Mouse (Mus musculus): ENCODE measurements around the gene Aff3.

Aff3 gene

DNA sequence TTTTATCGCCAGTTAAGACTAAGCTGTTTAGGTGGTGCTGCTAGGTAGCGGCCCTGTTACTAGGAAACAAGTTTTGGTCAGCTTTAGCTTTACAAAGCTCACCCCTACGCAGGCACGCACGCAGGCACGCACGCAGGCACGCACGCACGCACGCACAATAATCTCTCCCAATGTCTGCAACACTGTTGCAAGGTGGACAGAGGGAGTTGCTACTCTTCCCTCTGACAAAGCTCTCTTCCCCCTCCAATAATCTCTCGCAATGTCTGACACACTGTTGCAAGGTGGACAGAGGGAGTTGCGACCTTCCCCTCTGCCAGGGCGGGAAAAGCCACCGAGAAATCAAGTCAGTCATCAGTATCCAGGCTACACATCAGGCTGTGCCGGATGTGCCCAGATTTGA lies 425.2 kb downstream of the Aff3 start:
- CTCF ChIA-PET: interaction anchor here (0.5 kb wide), 1 partner anchor 438 kb away, joined by 3 read pairs; no protein-coding TSS in a partner anchor

DNA sequence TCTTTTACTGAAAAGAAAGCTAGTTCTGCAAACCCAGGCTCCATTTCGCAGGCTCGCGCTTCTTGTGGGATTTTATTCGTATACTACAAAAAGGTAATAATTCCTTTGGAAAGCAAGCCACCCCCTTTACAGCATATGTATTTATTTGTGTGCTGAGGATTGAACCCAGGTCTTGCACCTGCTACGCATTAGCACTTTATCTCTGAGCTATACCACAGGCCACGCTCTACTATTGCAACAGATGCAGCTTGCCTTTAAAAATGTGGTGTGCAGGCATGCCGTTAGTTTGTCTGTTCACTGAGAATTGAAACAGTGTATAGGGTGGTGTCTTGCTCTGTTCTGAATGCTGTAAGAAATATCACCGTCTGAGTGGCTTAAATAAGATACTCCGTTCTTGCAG lies 426.9 kb downstream of the Aff3 start:
- CTCF ChIA-PET: no interaction called here

DNA sequence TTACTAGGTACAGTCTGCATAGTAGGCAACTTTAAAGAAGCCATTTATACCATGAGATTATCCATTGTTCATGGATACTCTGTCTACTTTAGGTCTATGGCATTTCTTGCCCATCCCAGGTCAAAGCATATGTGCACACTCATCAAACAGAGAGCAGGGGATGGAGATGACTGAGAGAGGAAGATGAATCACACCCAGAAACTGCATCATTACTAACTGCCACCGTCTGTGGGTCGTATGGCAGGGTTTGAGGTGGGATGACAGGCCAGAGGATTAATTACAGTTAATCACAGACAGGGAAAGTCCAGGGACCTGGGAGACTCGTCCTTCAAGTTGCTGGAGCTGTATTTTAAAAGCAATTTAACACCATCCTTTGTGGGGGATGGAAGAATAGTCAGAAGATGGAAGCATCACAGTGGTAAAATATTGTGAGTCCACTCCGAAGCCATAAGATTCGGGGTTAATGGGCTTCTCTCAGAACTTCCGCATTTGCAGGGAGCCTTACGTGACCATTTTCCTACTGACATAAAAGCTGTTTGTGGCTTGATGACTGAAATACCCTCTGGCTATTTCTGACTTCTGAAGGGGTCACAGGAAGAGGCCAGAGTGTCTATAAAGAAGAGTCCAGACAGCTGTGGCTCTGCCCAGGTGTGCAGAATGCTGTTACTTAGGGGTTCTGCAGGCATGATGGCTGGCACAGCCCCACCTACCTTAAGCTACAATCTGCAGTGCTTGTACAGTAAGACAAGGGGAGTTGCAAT lies 427.5 kb downstream of the Aff3 start:
- CTCF ChIA-PET: no interaction called here

DNA sequence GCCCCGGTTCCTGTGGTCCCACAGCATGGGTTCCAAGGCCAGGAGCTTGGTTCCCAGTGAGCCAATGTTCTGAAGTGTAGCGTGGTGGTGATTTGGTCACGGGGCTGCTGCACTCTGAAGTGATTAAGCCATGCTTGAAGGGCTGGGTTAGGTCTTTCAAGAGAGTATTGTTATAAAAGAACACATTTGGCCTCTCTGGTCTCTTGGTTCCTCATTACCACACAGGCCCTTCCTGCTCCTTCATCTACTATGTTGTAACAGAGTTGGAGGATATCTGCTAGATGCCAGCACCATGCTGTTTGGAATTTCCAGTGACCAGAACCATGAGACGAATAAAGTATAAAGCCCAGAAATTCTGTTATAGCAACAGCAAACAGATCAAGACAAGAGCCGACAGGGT lies 431.6 kb downstream of the Aff3 start:
- CTCF ChIA-PET: no interaction called here

DNA sequence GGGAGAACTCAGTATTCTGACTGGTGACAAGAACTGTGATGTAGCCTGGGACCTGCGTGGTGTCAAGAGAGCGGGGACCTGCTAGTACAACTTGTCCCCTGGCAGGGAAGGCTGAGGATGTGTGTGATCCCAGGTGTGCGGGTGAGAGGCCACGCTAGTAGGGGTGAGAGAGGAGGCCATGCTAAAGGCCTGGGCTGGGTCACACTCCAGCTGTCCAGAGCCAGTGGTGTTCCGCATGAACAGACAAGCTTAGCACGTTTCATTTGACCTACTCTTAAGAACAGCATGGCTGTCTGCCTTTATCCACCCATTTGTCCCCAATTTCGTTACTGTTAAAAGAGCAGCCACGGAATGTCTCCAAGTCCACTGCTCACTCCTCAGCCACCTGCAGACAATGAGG lies 434.7 kb downstream of the Aff3 start:
- CTCF ChIA-PET: no interaction called here

DNA sequence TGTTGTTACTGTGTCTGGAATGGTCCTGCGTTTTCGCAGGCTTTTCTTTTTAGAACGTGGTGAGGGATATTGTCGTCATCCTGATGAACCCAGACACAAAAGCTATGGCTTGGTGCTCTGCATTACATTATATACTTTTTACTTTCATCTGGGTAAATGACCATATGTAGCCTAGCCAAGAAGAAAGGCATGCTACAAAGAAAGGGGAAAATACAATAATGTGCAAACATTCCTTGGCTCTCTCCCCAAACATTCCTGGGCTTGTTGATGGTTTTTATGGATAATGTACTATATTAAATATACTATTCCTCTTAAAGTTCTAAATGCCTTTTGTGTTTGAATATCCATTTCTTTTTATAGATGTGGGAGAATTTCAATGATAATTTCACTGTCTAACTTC lies 435.9 kb downstream of the Aff3 start:
- CTCF ChIA-PET: no interaction called here

DNA sequence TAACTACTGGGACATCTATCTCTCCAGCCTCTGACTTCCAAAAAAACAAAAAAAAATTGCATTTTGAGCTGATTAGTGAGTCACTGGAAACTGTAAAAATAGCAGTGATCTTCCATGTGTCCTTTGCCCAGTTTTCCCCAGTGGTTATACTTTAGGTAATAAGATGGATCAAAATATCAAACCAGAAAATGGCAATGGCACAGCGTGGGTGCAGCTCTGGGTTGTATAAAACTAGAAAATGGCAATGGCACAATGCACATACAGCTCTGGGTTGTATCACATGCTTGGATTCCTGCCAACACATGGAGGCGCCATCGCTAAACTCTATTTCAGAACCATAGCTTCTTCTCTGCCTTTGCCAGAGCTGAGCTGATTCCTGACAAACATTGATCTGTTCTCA lies 439.6 kb downstream of the Aff3 start:
- CTCF ChIA-PET: no interaction called here

DNA sequence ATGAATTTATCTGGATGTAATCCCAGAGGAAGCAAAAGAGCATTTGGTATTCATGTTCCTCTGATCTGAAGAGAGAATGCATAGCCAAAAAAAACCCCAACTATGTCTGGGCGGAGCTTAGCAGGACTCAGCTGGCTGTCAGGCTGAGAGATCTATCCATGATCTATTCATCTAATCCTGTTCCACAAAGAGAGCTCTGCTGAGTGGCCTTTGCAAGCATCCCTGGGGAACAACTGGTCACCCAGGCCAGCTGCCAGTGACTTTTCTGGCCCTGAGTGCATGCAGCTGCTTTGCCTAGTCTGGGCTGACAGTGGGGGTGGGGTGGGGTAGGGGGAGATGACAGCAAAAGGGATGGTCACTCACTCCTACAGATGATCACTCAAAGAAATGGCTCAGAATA lies 442.6 kb downstream of the Aff3 start:
- CTCF ChIA-PET: no interaction called here

DNA sequence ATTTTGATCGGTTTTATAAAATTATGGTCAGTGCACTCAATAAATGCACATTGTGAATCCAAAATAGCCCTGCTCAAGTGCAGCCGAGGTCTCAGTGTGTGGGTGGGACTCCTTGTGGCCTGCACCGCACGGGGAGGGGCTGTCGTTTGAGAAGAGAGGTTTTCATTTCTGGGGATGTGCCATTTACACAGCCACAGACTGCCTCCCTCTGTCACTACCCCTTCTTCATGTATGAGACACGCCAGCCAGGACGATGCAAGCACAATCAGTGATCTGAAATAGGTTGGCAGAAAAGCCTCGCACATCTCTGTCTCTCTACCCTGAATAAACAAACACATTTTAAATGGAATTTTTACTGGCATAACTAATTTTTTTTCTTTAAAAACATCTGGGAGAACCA lies 443.3 kb downstream of the Aff3 start:
- CTCF ChIA-PET: no interaction called here

DNA sequence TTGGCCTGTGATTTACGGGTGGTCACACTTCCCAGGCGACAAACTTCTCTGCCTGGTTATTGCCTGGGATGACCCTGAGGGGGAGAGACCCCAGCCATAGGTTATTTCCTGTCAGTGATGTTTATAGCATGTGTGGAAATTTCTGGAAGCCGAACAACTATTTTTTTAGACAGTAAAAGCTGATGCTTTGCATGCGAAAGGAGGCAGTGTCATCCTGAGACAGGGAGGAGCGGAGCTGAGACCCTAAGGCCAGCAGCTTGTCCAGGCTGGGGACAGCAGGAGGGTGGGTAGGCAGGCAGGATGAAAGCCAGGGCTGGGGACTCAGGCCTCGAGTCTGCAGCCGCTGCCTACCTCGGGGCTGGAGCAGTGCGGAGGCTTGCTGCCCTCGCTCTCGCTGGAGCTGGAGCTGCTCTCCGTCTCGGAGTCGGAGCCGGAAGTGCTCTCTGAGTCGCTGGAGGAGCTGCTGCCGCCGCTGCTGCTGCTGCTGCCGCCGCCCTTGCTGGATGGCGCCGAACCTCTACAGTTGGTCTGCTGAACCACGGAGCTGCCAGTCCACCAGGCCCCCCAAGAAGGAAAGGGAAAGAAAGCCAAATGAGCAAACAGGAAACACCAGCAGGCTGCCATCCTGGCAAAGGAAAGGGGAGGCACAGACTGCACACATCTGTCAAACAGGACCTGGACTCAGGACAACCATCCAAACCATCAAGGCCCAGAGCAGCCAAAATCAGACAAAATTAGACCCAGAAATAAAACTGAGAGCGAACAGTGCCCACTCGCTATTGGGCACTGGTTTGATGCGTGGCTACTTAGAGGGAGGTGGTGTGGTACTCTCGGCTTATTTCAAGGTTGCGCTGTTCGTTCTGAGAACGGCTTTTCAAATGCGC lies 446.6 kb downstream of the Aff3 start:
- CTCF ChIA-PET: no interaction called here

DNA sequence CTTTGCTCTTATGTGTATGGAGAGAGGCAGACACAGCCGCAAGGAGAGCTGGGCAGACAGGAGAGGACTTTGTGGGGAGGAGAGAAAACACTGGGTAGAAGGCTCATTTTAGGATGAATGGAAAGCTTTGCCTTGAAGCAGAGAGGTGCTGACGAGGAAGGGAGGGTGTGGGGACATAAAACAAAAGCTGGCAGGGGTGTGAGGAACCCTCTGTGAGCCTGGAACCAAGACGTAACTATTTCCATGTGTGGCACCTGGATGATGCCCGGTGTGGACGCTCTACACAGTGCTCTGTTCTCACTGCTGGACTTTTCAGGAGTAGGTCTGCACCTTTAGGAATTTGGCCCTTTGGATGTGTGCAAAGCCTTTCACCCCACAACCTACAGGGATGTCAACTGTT lies 447.7 kb downstream of the Aff3 start:
- CTCF ChIA-PET: no interaction called here

DNA sequence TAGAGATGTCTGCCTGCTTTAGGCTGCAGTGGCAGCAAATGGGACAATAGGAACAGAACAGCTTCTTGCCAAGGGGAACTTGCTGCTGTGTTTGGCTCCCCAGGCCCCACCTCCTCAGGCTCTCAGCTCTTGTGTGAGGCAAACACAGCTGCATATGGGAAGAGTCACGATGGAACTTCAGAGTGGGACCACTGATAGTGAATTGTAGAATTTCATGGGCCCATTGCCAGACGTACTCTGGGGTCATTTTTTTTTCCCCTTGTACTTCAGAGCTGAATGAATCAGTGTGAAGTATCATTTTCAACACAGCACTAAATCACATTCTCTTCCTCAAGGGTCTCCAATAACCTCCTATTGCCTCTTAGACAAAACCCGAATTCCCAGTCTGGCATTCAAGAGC lies 451.4 kb downstream of the Aff3 start:
- CTCF ChIA-PET: no interaction called here

DNA sequence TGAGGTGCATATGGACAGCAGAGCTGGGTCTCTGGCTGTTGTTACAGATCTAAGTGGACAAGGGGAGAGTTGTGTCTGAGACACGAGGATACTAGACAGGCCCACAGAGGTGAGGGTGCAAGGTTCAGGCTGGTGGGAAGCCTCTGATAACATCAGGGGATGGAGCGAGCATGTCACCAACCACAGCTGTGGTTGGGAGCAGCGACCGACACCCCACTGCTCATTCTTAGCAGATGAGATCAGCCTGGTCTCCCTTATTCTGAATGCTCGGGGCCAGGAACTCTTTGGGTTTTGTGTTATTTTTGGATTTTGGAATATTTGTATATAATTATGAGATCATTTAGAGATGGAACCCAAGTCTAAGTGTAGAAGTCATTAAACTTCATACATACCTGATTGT lies 452.4 kb downstream of the Aff3 start:
- CTCF ChIA-PET: no interaction called here

DNA sequence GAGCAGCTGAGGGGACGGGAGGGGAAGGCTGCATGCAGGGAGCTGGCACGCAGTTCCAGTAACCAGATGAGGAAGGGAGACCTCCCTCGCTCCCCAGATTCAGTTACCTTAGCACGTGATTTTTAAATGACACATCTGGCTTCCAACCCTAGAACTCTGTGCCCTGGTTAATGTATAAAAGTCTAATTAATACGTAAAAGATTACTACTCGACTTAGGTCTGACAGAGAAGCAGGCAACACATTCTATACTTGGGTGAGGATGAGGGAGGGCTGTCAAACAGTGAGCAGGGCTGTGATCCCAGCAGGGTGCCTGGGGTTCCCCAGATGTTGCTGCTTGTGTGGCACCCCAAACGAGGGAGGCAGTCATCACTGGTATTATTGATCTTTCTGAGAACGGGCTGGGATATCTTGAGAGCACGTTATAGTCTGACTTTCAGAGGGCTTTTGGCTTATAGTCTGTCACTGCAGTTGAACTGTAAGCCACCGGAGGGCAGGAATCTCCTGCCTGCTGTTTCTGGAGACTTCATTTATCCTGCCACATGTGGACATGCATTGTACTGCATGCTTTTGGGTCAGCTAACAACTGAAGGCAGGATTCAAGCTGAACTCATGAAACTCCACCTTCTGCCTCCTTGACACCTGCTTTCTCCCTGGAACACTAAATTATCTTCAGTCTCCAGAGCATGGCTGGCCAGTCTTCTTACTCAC lies 462.1 kb downstream of the Aff3 start:
- CTCF ChIA-PET: no interaction called here

DNA sequence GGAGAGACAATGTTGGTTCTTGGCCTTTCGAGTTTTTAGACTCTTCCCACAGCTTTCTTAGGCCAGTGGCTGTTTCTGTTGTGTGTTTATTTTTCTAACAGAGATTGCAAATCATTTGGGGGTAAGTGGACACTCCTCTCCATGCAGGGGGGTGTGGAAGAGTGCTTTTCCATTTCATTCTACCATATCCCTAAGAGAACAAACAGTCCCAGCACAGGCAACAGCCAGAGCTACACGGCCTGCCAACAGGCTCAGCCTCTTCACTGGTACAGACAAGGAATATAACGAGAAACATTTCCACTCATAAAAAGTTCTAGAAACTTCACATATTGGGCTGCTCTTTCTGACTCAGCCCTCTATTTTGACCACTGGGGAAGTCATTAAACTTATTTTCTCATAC lies 463.0 kb downstream of the Aff3 start:
- CTCF ChIA-PET: no interaction called here

DNA sequence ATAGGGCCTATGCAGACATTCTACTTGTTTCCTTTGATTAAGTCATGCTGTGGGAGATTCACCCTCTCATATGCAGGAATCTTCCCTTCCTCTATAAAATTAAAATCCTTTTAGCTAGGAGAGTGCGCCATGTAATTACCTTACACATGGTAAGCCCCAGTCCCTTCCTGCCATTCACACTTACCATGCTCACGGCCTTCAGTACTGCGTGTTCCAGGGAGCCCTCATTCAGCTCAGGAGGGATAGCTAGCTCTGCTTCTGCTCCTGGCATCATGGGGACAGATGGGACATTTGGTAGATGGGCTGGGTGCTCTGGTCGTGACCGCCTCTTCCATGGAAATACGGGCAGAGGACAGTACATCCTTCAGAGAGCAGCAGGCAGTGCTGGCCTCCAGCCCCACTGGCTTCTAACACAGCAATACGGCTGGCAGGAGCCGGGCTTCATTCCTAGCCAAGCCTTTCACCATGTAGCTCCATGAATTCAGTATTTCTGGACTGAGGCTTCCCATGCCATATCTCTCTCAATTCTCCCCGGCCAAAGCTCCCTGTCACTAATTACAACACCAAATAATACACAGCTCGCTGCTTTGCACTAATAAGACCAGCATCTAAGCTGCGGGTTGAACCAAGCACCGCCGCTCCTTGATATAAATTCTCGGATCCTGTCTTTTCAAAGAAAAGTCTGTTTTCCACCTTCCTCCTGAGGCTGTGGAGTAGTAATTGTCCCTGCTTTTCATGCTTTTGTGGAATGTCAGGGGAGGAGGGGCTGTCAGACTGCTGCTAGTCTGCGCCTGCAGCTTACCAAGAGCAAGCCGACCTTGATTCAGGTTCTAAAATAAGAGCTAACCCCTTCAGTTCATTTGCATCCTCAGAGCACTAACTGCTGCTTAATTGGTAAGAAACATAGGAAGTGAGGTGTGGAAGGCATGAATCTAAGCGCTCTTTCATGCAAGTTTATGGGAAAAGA lies 464.8 kb downstream of the Aff3 start:
- CTCF ChIA-PET: no interaction called here

DNA sequence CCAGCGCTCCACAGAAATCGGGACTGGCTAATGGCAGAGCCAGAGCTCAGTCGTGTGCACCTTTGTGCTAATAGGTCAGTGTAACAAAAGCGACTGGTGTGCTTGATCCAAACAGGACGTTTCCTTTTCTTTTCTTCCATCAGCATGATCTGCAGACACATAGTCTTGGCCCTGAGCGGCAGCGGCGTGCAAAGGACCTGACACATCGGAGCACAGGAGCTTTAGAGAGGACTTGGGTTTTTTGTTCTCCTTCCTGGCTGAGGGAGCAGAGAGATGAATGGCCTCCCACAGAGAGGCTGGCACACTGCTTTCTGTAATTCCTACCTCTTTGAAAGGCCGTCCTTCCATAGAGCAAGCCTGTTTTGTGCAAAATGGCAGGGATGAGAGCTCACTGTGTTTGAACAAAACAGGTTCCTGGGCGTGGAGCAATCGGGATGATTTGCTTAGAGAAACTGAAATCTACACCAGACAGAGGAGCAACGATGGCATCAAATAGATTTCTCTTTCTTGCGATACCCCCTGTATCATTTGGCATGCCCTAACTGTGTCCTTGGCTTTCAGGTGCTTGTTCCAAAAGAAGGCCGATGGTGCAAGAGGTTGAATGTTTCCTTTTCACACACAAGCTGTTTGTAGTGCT lies 466.2 kb downstream of the Aff3 start:
- CTCF ChIA-PET: no interaction called here

DNA sequence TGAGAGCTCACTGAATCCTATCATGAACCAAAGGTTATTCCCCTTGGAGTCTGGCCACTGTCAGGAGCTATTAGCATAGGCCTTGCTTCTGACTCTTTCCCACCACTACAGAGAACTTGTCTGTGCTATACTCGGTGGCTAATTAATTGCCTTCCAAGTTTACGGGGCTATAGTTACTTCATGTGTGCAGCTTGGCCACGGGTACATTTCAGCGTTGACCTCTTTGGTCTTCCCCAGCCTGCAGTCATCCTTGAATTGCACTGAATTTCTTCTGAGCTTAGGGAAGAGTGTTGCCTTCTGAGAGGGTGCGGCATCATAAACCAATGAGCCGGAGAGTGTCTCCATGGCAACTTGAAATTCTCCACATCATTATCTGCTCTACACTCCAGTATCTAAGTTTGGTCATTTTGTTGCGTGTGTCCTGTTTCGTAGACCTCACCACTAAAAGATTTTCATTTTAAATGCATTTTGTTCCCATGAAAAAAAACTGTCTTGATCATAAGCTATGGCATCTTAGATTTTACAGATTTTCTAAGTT lies 467.5 kb downstream of the Aff3 start:
- CTCF ChIA-PET: interaction anchor here (0.5 kb wide), 1 partner anchor 311 kb away, joined by 3 read pairs; no protein-coding TSS in a partner anchor

DNA sequence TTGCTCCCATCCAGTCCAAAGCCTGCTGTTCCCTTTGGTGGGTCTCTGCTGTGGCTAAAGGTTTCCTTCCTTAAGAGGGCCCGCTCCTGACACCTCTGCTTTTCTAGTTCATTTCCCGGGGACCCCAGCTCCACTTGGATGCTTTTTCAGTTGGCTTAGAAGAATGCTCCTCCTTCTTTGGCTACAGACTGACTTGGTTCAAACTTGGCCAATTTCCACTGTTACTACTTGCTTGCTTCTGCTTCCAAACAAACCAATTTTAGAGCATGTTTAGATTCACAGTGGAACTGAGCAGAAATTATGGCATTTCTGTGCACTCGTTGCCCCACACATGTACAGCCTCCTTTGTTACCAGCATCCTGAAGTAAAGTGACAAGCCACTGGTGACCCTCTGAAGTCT lies 469.0 kb downstream of the Aff3 start:
- CTCF ChIA-PET: no interaction called here

DNA sequence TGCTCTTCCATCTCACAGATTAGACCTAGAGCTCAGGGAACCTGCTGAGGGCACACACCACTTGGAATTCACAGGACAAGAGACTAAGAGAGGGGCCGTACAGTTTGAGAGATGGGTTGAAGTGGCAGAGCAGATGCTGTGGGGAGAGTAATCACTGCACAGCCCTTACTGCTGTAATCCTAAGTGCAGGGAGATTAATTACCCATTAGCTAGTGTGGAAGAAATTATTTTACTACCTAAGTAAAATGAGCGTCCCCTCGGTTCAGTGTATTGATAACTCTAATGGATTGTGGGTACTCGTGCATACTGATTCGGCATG lies 478.6 kb downstream of the Aff3 start:
- CTCF ChIA-PET: no interaction called here

All from spleen, embryonic (tissue).